Mouse (Mus musculus): ENCODE results near the gene Galnt17.

DNA sequence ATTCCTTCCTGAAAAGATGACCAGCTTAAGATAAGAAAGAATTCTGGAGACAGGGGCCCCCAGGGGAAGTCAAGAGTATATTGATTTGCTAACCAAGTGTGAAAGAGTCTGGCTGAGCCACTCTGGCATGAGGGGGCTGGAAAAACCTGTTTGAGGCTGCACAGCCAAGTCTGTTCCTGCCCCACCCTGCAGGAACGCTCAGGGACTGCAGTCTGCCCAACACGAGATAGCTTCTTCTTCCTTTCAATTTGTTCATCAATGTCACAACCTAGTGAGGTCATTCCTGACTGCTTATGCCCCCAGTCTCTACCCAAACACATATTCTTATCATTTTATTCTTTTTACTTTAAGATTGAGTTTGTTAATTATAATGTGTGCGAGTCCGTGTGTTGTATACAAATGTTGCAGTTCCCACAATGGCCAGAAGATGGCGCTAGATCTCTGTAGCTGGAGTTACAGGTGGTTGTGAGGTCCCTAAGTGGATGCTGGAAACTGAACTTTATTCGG, 357.4 kb downstream of the Galnt17 start:
- TF ChIP-seq POLR2A (IDR thresholded peaks at IDR 0.05; ENCODE audit: insufficient read length, low read depth): no peak
- no peak for TF ChIP-seq POLR2AphosphoS2 (IDR thresholded peaks at IDR 0.05; ENCODE audit: insufficient read length, low read depth)
- TF ChIP-seq E2F4 (IDR thresholded peaks at IDR 0.05; ENCODE audit: insufficient read depth): no peak
- no peak for TF ChIP-seq SRF (IDR thresholded peaks at IDR 0.05; ENCODE audit: control insufficient read depth, insufficient read length, low read depth)

Data from myocyte (in vitro differentiated cells).